Mouse (Mus musculus) frontal cortex, postnatal 10 days (tissue): ENCODE results near the gene Gpatch11.
"Not testable (repeated sequence)": the region's sequence is repeated elsewhere in the genome, so short reads cannot be mapped to it uniquely, and the experiment has no call there.

Source experiments
- DNase-seq, 2 experiments: peaks; one replicate each; pipeline ENCODE4 v3.0.0; 2022; ENCODE audit warnings: low spot score in 2 of 2, mixed read lengths in 1 of 2

The Gpatch11 gene

DNA sequence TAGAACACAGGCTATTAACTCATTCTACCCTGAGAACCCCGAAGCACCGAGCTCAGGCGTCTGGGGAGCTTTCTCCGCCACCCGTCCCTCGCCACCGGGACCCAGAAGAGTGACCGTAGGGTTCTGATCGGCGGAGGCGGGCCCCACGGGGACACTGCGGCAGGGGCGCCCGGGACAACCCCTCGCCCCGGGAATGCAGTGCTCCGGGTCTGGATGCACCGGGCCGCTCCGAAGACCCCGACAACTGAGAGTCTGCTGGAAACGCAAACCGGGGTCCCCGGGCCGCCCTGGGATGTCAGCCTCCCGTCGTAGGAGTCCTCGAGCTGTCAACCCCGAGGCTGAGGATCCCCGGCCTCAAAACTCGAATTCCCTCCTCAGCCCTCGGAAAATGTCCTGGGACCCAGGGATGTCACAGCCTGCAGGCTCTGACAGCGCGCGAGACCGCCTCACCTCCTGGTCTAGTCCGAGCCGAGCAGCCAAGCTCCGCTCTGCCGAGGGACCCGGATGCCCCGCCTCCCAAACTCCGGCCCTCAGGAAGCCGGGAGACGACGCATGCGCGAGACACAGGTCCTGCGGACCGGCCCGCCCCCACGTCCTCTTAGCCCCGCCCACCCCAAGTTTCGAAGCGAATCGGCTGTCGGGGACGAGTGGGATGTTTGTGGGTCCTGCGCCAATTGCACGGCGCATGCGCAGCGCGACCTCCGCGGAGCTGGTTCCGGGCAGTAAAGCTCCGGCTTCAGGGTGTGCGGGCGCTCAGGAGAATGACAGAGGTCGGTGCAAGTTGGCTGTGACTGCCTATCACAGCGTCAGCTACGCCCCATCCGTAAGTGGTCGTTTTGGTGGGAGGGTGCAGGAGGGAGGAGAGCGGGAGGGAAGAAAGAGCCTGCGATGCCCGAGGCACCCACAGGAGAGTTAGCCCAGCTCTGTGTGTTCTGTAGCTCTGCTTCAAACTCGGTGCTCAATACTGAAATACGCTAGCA, at the start of gene Gpatch11, which contains the start of gene Heatr5b:
Gene Gpatch11 (plus strand): TSS at position 712 of the 980 bp plus-strand sequence.
Gene Heatr5b (minus strand): TSS at position 509 of the 980 bp plus-strand sequence.
- peak; percentile 95 to 98 for DNase-seq

DNA sequence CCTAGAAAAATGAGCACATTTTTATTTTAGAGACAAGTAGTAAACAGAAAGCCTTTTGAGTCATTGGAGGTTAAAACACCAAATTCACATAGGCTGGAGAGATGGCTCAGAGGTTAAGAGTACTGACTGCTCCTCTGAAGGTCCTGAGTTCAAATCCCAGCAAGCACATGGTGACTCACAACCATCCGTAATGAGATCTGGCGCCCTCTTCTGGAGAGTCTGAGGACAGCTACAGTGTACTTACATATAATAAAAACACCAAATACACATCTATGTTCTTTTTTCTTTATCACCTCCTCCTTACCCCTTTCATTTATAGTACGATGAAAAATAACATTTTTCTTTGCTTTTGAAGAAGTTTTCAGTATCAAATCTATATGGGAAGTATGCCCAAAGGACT, 47.1 kb upstream of the Gpatch11 start:
- not testable (repeated sequence) for DNase-seq

DNA sequence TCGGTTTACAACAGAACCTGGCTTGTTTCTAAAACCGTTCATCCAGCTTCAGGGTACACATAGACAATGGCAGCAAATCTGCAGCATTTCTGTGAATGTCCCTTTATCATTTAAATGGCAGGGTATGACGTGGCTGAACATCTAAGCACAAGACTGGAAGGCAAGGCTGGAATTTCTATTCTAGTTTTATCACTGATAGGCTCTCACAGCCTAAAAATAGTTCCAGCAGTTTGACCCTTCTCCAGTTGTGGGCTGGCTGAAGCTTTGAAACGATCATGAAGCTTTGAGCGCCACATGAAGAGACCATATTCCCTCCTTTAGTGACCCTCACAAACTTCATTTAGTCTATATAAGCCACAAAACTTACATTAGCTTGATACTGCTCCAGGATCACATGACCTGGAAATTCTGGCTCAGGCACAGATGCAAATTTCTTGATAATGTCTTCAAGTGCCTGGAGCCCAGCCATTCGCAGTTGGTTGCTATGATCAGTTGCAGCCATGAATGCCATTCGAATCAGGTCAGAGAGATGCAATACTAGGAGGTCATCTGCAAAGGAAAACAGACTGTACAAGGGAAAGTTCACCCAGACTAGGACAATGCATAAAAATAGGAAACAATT, 44.2 kb upstream of the Gpatch11 start:
- DNase-seq, result no peak

DNA sequence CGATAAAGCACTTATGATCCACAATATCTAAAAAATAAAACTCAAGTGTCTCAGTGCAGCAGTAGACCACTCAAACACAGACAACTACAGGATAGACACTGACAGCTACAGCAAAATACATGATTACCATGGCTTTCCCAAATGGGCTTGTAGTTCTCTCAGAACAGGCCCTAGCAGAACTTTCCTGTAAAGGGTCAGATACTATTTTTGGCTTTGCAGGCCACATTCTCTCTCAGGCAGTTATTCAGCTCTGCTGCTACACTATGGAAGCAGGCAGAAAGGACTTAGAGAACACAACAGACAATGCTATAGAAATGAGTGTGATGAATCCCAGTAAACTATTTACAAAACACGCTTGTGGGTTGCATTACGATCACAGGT, 43.7 kb upstream of the Gpatch11 start:
- DNase-seq, result no peak

DNA sequence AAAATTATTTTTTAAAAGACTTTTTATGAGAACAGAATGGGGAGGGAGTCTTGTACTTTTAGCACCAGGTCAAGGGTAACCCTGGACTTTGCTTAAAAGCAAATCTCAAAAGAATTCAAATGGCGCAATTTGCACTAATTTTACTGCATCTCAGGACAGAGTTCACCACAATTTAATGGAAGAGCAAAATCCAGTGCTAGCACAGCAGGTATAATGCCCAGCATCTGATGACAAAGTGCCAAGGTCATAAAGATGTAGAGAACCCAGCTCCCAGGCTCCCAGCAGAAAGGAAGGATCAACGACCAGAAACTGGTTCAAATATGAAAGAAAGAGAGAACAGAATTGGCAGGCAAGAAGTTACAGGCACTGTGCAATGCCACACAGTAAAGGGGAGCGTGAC, 43.2 kb upstream of the Gpatch11 start:
- DNase-seq, result no peak

DNA sequence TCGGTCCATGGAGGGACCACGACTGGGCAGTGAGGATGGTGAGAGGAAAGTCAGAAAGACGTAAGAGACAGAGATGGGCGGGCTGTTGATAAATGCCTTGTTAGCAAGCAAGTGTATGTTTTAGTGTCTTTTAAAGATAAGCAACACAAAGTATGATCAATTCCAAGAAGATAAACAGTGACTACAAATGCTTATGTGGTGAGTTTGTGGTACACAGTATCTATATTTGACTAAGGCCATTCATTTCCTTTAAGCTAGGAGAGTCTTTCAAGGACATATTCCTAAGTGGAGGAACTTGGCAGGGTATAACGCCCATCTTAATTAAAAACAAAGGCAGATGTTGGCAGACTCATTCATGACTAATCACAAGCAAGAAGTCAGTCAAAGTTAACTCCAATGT, 41.0 kb upstream of the Gpatch11 start:
- no peak for DNase-seq

DNA sequence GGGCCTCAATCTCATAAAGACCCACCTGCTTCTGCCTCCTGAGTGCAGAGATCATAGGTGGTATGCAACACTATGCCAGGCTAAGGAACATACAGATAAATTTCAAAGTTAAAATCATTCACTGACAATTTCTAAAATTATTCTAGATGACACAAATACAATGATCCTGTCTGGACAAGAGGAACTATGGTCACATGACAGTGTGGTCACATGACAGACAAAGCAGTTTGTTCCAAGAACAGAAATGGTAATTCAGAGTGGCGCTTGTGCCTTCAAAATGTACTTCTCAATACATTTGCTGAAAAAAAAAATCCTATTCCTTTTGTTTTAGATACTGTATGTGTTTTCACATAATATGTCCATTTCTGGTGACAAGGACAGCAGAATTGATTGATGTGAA, 38.1 kb upstream of the Gpatch11 start:
- no peak for DNase-seq

DNA sequence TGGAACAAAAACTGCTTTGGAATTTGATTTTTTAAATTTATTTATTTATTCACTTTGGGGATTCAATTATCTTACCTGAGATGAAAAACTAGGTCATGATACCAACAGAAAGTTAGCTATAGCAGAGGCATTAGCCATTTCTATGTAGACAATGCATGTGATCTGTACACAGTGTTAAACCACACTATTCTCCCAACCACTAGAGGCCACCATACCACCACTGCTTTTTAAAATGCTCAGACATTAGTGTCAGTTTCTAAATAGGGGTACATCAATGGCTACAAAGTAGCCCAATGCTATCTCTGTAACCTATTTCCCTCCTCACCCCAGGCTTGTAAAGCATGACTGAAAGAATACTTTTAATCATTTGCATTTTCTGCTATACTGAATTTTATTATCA, 26.3 kb upstream of the Gpatch11 start:
- no peak for DNase-seq

DNA sequence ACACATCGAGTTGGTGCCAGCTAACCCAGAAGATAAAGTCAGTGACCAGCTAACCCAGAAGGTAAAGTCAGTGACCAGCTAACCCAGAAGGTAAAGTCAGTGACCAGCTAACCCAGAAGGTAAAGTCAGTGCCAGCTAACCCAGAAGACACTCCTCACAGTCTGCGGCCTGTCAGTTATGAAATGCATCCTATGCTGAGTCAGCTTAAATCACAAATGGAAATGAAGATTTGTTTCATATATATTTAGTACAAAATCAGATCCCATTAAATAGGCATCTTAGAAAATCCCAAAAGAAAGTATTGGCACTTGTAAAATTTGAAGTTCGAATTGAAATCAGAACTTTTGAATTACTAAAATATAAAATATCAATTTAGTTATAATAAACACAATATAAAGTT, 25.8 kb upstream of the Gpatch11 start:
- DNase-seq, result no peak

DNA sequence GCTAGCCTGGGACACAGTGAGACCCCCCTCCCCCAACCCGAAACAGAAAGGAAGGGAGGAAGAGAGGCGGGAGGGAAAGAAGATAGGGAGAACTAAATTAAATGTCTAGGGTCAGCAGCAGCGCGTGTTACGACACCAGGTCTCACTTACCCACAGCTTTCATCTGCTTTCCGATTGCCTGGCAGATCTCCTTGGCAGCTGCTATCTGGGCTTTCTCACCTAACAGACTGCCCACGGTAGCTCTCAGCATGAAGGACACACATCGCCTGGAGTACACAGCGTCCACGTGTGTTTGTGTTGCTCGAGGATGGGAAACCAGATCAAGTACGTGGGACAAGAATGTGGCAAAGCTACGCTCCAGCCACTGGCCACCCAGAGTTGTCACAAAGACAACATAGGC, 11.0 kb upstream of the Gpatch11 start:
- DNase-seq, result no peak

DNA sequence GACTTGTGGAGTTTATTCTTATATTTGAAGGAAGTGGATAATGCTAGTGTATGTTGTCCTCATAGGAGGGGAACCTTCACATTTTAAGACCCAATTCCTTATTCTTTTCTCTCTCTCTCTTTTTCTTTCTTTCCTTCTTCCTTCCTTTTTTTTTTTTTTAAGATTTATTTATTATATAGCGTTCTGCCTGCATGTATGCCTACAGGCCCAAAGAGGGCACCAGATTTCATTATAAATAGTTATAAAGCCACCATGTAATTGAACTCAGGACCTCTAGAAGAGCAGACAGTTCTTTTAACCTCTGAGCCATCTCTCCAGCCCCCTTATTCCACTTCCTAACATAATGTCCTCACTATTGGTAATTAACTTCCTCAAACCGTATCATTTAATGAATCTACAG, 689 bp downstream of the Gpatch11 start:
- DNase-seq, result no peak

DNA sequence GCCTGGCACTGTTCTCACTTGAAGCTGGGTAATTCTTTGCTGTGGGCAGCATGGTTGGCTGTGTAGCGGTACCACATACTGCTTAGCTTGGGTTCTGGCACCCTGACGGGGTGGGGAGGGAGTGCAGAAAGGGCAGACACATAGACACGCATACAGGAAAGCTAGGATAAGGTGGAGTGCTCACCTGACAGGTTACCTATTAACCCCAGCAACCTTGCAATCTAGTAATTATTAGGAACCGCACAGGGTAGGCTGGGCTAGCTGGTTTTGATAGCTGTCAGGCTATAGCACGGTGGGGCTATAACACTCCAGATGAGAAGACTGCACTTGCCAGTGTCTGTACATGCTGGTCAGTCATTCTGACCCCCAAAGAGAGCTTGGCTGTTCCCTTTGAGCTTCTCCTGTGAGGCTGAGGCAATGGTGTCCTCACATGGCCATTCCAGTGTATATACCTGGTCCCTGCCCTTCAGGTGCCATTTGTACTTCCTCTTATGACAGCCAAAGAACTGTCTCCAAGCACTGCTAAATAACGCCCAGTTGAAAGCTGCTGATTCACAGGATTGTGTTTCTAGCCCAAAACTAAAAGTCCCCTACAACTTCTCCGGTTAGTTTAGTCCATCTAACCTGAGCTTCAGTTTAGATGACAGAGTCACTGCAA, 7.0 kb downstream of the Gpatch11 start:
- DNase-seq, result no peak

DNA sequence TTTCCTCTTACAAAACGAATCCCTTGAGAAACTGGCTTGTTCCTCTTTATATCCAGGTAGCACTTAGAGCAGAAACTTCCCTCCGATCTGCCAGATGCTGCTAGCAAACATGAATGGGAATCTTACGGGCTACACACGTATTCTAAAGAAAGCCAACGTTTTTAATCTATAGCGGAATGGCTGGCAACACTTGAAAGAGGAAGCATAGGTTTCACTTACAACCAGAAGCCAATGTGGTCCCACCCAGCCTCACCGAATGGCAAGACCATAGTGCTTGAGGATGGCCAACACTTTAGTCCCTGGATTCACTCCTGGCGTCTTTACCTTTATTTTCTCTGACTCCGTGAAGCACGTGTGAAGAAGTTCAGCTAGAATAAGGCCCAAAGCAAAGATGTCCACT, 20.9 kb downstream of the Gpatch11 start:
- no peak for DNase-seq

DNA sequence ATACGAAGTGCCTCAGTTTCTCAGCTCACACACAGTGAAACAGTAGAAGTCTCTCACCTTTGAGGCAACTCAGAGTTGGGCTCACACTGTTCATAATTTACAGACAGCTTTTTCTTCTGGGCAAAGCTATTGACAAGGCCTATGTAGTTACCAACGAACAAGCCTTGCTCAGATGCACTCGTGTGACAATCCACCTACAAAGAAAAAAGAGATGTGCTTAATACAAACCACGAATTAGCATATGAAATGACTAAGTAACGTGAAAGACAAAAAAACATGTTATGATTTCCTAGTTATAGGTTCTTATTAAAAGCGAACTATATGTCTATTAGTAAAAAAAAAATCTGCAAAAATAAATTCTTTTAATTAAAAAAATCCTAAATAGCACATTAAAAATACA, 38.5 kb downstream of the Gpatch11 start:
- no peak for DNase-seq

DNA sequence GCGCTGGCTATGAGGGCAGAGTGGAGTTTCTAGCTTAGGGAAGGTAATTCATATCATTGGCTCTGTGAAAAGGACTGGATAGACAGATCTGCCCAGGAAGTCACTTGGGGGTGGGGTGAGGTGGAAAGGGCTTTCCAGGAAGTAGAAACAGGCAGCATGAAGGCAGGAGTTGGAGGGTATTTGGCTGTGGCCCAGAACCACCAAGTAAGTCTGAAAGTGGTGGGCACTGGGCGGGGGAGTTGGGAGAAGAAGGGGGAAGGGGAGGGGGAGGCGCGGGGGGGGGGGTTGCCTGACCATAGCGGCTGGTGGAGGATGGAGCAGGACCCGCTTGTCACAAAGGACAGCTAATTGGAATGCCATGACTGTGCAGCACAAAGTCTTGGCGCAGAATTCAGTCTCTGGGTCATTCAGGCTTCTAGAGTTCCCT, 46.5 kb downstream of the Gpatch11 start:
- no peak for DNase-seq

DNA sequence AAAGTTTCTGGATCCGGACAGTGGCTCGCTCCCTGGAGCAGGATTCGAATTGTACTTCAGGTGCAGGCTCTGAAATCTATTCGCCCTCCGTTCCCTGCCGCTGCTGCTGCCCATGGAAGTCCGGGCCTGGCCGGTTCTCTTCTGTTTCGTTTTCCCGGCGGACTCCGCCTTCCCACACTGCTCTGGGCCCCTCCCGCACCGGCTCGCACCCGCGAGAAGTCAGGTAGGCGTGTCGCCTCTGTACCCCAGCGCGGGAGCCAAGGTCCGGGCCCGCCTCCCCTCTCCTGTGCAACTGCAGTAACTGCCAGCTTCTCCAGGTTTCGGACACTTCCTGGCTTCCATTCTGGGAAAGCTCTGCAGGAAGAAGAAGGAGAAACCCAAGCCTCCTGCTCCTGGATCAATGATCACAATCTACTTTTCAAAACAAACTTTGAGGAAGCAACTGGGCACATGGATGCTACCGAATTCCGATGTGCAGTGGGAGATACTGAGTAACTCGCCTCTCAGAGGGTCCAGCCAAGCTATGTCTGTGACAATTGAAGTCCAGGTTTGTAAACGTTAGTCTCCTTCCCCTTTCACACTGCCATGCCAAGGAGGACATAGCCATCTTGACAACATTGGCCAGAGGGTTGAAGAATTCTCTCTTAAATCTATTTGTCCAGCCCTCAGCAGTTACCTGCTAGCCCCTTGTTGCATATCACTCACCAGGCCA, 47.2 kb downstream of the Gpatch11 start, which contains the start of gene Eif2ak2:
Gene Eif2ak2 (minus strand): TSS at position 173 of the 712 bp plus-strand sequence.
- peak; percentile 30 to 48 for DNase-seq

DNA sequence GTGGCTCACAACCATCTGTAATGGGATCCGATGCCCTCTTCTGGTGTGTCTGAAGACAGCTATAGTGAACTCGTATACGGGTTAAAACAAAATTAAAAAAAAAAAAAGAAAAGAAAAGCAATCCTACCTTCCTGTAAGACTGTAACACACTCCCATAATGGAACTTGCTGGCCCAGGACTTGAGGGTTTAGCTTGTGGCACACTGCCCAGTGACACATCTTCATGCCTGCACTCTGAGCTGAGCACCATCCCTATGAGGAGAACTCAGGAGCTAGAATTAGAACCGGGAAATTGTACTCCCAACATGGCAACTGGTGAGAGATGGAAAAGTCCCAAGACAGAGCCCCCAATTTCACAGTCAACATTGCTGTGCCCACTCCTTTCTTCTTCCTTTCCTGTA, 47.9 kb downstream of the Gpatch11 start:
- no peak for DNase-seq

DNA sequence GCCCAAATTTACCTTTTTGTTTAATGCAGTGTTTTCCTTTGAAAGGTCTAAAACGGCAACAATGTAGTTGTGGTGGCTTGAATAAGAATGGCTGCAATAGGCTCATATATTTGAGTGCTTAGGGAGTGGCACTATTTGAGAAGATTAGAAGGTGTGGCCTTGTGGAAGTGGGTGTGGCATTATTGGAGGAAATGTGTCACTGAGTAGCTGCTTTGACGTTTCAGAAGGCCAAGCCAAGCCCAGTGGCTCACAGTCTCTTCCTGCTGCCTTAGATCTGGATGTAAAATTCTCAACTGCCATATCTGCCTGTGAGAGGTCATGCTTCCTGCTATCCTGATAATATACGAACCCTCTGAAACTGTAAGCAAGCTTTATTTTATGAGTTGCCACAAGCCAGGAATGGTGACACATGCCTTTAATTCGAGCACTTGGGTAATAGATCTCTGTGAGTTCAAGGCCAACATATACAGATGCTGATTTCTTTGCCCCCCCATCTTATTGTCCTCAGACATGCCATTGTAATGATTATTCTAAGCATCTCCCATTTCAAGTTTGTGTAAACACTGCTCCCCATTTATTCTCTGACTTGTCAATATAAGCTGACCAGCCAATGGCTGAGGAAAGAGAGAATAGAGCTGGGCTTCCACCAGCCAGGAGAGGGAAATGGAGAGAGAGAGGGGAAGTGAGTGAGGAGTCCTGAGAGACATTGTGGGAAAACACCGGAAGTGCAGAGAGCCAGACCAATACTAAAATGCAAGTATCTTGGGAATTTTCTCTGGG, 50.1 kb downstream of the Gpatch11 start:
- DNase-seq, result no peak

DNA sequence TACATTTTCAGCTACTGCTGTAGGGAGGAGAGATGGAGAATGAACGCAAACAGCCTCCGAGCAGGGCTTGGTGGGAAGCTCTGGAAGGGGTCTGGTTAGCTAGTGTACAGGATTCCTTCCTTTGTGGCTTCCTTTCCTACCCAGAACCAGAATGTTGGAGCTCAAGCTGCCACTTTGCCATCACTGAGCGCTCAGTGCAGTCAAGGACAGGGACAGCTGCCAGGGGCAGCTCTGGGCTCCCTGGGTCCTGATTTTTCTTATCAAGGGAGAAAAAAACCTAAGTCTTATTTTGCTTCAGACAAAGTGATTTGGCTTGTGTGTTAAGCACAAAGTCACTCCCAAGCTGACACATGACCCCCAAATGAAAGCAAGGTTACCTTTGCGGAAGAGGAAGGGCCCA, 53.2 kb downstream of the Gpatch11 start:
- no peak for DNase-seq

DNA sequence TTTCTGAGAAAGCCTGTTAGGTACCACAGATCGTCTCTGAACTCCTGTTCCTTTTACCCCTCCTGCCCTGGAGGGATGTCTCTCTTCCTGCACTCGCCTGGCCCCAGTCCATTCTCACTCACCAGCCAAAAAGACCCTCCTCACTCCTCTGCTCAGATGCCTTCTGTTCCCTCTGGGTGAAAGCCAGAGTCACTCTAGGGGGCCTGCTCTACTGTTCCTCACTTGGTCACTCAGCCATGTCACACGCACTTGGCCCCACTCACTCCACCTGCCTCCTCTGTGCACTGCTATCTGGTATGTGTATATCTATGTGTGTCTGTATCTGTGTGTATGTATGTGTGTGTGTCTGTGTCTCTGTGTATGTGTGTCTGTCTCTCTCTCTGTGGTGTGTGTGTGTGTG, 53.8 kb downstream of the Gpatch11 start:
- DNase-seq, result no peak

DNA sequence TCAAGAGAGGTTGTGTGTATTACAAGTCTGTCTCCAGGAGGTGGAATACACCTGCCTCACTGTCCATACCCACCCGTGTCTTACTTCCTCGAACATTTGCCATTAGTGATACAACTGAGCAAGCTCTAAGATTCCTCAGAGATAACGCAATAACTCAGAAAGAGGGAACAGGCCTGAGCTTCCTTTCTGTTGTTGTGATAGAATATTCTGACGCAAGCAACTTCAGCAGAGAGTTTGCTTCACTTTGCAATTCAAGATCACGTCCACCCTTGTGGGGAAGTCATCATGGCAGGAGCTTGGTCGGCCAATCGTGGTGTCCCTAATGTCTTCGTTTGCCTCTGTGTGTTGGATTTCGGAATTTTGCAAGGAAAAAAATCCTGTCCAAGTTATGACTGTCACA, 55.7 kb downstream of the Gpatch11 start:
- no peak for DNase-seq
